Mouse (Mus musculus) testis, adult 2 months (tissue): ENCODE data around the gene Luc7l2. TPM values are rescaled to one million over a fixed set of nuclear protein-coding genes. Genes with fewer than 3 reads are reported as not detected.

Source experiments
- H3K27ac ChIP-seq: fragments of 200-500 bp; 2 replicates; pipeline ENCODE4 v1.5.1; 2012; ENCODE audit warnings: low read depth, low read length; ENCODE audit not compliant: control insufficient read depth, insufficient read depth
- H3K27me3 ChIP-seq: fragments of 200-500 bp; 2 replicates; pipeline ENCODE4 v1.6.1; 2012; ENCODE audit warnings: mild to moderate bottlenecking, low read length, moderate library complexity; ENCODE audit not compliant: control insufficient read depth, insufficient read depth
- H3K36me3 ChIP-seq: fragments of 200-500 bp; 2 replicates; pipeline ENCODE4 v1.6.1; 2012; ENCODE audit warnings: mild to moderate bottlenecking, low read length; ENCODE audit not compliant: control insufficient read depth, insufficient read depth
- H3K4me1 ChIP-seq: fragments of 200-500 bp; 2 replicates; pipeline ENCODE4 v1.6.1; 2012; ENCODE audit warnings: low read length; ENCODE audit not compliant: control insufficient read depth, insufficient read depth
- H3K4me3 ChIP-seq: fragments of 200-500 bp; 2 replicates; pipeline ENCODE4 v1.5.1; 2012; ENCODE audit warnings: low read depth, mild to moderate bottlenecking, low read length, moderate library complexity, mixed read lengths; ENCODE audit not compliant: control insufficient read depth
- CTCF ChIP-seq: fragments of 200-500 bp; IDR thresholded peaks from 2 replicates; pipeline ENCODE4 v1.5.1; 2012; ENCODE audit warnings: low read depth, mild to moderate bottlenecking, inconsistent platforms, low read length, moderate library complexity; ENCODE audit not compliant: control insufficient read depth, insufficient read depth, insufficient replicate concordance
- POLR2A ChIP-seq: fragments of 200-500 bp; IDR thresholded peaks from 2 replicates; pipeline ENCODE4 v1.6.1; 2012; ENCODE audit warnings: low read depth, mild to moderate bottlenecking, inconsistent platforms, low read length, moderate library complexity; ENCODE audit not compliant: control insufficient read depth
- polyA plus RNA-seq: library from polyadenylated mRNA; depleted of rRNA; stranded (reverse); fragments of >200 nt; gene quantifications from 2 replicates; pipeline ENCODE4 v1.2.3, GENCODE M21; 2012

The Luc7l2 gene
- polyA plus RNA-seq, 1 experiment, result 30.9 TPM

DNA sequence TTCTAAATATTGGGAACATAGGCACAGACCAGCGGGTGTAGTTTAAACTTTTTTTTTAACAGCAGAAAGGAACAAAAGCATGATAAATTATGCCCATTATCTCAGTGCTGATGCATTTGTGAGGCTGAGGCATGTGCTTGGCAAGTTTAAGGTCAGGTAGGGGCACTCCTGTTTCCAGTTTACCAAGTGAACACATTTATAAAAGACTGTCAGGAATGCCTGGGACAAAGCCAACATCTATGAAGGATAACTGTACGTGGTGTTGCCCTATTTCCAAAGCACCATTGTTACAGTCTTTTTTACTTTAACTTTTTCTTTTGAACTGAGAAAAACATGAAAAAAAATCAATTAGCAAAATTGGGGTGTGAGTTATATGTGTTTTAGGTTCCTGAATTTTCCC lies 58.8 kb downstream of the Luc7l2 start:
- Histone ChIP-seq H3K27ac (no peak overlapping the region), H3K4me1 (no peaks in the 10 kb centered on the region), H3K27me3 (no peaks in the 10 kb centered on the region), H3K4me3 (no peak overlapping the region), H3K36me3 (no peaks in the 10 kb centered on the region; the same call in 1 of the 2 replicates)
- TF ChIP-seq CTCF (no peak), POLR2A (no peak)

DNA sequence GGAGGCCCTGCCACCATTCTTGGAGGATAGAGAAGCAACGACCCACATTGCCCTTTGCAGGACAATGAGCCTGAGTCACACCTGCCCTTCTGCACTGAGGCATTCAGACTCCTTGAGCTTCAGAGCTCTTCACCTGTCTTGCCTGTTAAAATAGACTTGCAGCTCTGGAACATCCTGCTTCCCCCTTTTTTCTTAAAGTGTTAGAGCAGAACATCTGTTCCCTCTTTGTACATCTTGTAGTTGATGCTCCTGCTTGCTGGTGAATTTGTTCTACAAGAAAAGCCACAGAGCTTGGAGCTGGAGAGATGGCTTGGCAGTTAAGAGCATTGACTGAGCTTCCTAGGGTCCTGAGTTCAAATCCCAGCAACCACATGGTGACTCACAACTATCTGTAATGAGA lies 71.3 kb downstream of the Luc7l2 start:
- no peak for TF ChIP-seq CTCF
- Histone ChIP-seq H3K36me3 (no peaks in the 10 kb centered on the region), H3K27me3 (no peaks in the 10 kb centered on the region), H3K4me1 (no peaks in the 10 kb centered on the region), H3K4me3 (no peak overlapping the region), H3K27ac (no peak overlapping the region)

DNA sequence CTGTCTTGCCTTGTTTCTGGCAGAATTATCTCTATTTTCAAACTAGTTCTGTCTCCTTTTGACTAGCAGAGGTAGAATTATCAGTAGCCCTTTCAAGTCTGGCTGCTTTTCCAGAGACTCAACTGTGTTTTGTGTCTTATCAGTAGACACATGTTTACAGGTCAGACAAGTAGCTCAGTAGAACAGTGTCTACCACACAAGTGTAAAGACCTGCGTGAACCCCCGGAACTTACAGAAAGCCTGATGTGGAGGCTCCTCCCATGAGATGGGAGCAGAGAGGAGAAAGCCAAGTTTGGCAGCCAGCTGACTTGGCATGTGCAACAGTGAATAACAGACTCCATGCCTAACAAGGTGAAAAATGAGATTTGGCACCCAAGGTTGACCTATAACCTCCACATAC lies 72.3 kb downstream of the Luc7l2 start:
- Histone ChIP-seq H3K4me1 (no peaks in the 10 kb centered on the region), H3K36me3 (no peaks in the 10 kb centered on the region)

DNA sequence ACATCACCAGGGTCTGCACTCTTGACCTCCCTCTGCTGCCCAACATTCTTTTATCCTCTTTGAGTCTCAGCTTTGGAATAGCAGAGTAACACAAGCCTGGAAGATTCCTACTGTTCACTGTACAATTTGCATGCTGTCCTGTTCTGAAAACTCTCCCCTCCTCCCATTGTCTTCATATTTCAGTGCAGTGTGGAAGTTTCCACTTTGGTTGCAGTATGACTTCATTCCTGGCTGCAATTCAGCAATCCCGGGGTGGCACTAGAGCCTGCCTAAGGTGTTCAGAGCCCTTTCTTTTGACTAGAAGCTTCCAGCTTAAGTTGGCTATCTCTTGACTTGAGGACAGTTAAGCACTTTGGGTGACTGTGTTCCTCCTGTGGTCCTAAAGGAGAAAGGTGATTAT lies 73.3 kb downstream of the Luc7l2 start:
- TF ChIP-seq POLR2A (no peak), CTCF (no peak)
- Histone ChIP-seq H3K36me3 (no peaks in the 10 kb centered on the region), H3K27ac (no peak overlapping the region)

More for the DNA sequence above, 72.3 kb downstream of the Luc7l2 start:
- TF ChIP-seq CTCF (no peak), POLR2A (no peak)
- Histone ChIP-seq H3K4me3 (no peak overlapping the region), H3K27me3 (no peaks in the 10 kb centered on the region), H3K27ac (no peak overlapping the region)

DNA sequence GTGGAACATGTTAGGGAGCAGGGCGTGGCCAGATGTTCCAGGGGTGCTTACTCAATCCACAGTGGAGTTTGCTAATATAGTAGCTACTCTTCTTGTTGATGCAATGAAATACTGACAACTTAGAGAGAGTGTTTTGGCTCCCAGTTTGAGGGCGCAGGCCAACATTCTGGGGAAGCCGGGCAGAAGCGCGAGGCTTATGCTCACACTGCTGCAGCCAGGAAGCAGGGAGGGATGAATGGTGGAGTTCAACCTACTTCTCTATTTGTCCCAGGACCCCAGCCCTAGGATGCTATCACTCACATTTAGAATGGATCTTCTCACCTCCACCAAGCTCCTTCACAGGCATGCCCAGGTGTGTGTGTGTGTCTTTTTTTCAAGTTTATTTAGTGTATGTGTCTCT lies 75.0 kb downstream of the Luc7l2 start:
- TF ChIP-seq CTCF (no peak), POLR2A (no peak)
- H3K36me3 ChIP-seq, result no peaks in the 10 kb centered on the region
- no peaks in the 10 kb centered on the region for H3K27me3 ChIP-seq
- no peak overlapping the region for H3K4me3 ChIP-seq
- no peak overlapping the region for H3K27ac ChIP-seq
- no peaks in the 10 kb centered on the region for H3K4me1 ChIP-seq

More for the DNA sequence above, 73.3 kb downstream of the Luc7l2 start:
- Histone ChIP-seq H3K27me3 (no peaks in the 10 kb centered on the region), H3K4me3 (no peak overlapping the region), H3K4me1 (no peaks in the 10 kb centered on the region)

DNA sequence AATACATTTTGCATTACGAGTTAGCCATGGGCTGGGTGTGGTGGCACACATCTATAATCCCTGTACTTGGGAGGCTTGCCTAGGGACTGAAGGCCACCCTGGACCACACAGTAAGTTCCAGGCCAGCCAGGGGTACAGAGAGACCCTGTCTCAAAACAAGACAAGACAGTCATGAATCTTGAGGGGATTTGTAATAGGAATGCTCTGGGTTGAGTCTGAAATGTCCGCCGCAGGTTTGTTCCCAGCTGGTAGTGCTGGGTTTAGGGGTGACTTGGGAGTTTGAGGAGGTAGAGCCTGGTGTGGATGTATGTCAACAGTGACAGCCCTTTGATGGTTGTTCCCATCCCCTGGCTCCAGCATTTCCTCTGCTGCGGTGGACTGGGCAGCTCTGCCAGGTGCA lies 75.9 kb downstream of the Luc7l2 start:
- TF ChIP-seq CTCF, result no peak
- no peak for TF ChIP-seq POLR2A
- Histone ChIP-seq H3K4me3 (no peak overlapping the region), H3K27ac (no peak overlapping the region), H3K4me1 (no peaks in the 10 kb centered on the region), H3K27me3 (no peaks in the 10 kb centered on the region), H3K36me3 (no peaks in the 10 kb centered on the region)

DNA sequence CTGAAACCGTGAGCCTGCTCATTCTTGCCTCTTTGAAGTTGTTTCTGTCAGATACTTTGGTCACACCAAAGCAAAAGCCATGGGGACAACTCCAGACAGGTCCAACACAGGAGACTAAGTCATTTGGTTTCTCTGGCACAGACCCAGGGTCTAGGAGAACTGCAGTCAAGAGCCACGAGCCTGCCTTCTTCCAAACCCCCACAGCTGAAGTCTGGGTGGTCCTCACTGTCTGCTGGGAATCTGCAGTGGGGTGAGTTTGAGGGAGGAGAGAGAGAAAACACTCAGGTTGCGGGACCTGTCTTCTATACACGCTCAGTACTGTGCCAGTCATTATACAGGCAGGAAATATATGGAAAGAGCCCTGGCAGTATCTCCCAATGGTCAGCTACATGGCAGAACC lies 76.4 kb downstream of the Luc7l2 start:
- Histone ChIP-seq H3K27ac (no peak overlapping the region), H3K4me1 (no peaks in the 10 kb centered on the region), H3K27me3 (no peaks in the 10 kb centered on the region), H3K4me3 (no peak overlapping the region), H3K36me3 (no peaks in the 10 kb centered on the region)
- TF ChIP-seq POLR2A (no peak), CTCF (no peak)

DNA sequence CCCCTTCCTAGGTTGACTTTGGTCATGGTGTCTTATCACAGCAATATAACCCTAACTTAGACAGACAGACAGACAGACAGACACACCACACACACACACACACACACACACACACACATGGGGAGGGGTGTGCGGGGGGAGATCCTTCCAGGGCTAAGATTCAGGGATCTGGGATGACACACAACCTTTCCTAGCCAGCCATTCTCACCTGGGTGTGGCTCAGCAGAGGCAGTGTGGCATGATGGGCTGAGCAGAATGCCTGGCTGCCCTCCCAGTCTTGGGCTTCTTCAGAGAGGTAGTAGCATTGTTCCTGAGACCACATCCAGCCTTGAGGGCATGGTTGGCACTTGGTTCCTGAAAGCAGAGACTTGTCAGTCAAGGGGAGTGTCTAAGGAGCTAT lies 78.4 kb downstream of the Luc7l2 start:
- H3K27me3 ChIP-seq, result no peaks in the 10 kb centered on the region
- no peaks in the 10 kb centered on the region for H3K36me3 ChIP-seq
- no peak overlapping the region for H3K4me3 ChIP-seq
- no peak overlapping the region for H3K27ac ChIP-seq
- H3K4me1 ChIP-seq, result no peaks in the 10 kb centered on the region
- TF ChIP-seq POLR2A (no peak), CTCF (no peak)
